Mouse (Mus musculus): ENCODE measurements around the gene Cd33. TPM values are rescaled to one million over a fixed set of nuclear protein-coding genes. Genes with fewer than 3 reads are reported as not detected.

The Cd33 gene
- polyA plus RNA-seq, 1 experiment from 2014 or later = 1.1 TPM

GRCm38 (mm10) chr7:43562006-43562633 lies 17.9 kb upstream of the Cd33 start, which contains the start of gene Zfp658:
TSS of gene Zfp658 (plus strand) at chr7:43562256.
- peak within 1 kb of the TSS; percentile 3 to 62 for H3K27ac ChIP-seq (replicated peaks in 1 of 2; ENCODE audit: control insufficient read depth in 1 of 2, insufficient read depth in 1 of 2, low read depth in 2 of 2, low read length in 2 of 2)
- no peaks in the 10 kb centered on the region for H3K36me3 ChIP-seq (ENCODE audit: control insufficient read depth, insufficient read depth, low read length)
- ATAC-seq (ENCODE audit: insufficient number of reproducible peaks, insufficient read depth, low FRiP score, low read depth) = peak; percentile 77
- peak within 1 kb of the TSS; percentile 84 for H3K4me2 ChIP-seq (ENCODE audit: low read length)
- peaks cover 0 to 7% of the 10 kb centered on the region in 2 experiments; a peak in 2 of 4 replicates for H3K4me1 ChIP-seq (ENCODE audit: control insufficient read depth in 2 of 2, insufficient read depth in 2 of 2, low read length in 2 of 2)
- H3K4me3 ChIP-seq (ENCODE audit: control insufficient read depth in 1 of 2, insufficient read depth in 1 of 2, low read depth in 1 of 2, low read length in 2 of 2) = peak within 1 kb of the TSS; percentile 54 to 64
- H3K9me3 ChIP-seq (ENCODE audit: control insufficient read depth, low read length) = no peaks in the 10 kb centered on the region
- under 1% methylated on average over 27 of the region's 27 CpGs for WGBS
- no peaks in the 10 kb centered on the region for H3K27me3 ChIP-seq (ENCODE audit: control insufficient read depth, insufficient read depth, low read length)
- H3K9ac ChIP-seq (ENCODE audit: low read length) = peak within 1 kb of the TSS; percentile 75

- Histone ChIP-seq H3K9me3 (ENCODE audit: control insufficient read depth, low read length) (no peaks in the 10 kb centered on the region), H3K36me3 (ENCODE audit: control insufficient read depth, insufficient read depth, low read length) (no peaks in the 10 kb centered on the region), H3K27ac (replicated peaks in 1 of 2; ENCODE audit: control insufficient read depth in 1 of 2, insufficient read depth in 1 of 2, low read depth in 2 of 2, low read length in 2 of 2) (no peak overlapping the region), H3K27me3 (ENCODE audit: control insufficient read depth, insufficient read depth, low read length) (no peaks in the 10 kb centered on the region), H3K4me2 (ENCODE audit: low read length) (no peak overlapping the region), H3K4me3 (ENCODE audit: control insufficient read depth in 1 of 2, insufficient read depth in 1 of 2, low read depth in 1 of 2, low read length in 2 of 2) (no peak overlapping the region), H3K4me1 (ENCODE audit: control insufficient read depth in 2 of 2, insufficient read depth in 2 of 2, low read length in 2 of 2) (no peaks in the 10 kb centered on the region), H3K9ac (ENCODE audit: low read length) (no peak overlapping the region)
- 44% methylated on average over 1 of the region's 1 CpGs for WGBS
- ATAC-seq (ENCODE audit: insufficient number of reproducible peaks, insufficient read depth, low FRiP score, low read depth) = no peak
Observed at GRCm38 (mm10) chr7:43556901-43557300, 12.7 kb upstream of the Cd33 start.

- whole genome bisulfite sequencing = 75% methylated on average over 5 of the region's 5 CpGs
- Histone ChIP-seq H3K4me3 (ENCODE audit: control insufficient read depth in 1 of 2, insufficient read depth in 1 of 2, low read depth in 1 of 2, low read length in 2 of 2) (no peak overlapping the region), H3K27ac (replicated peaks in 1 of 2; ENCODE audit: control insufficient read depth in 1 of 2, insufficient read depth in 1 of 2, low read depth in 2 of 2, low read length in 2 of 2) (no peak overlapping the region), H3K4me1 (ENCODE audit: control insufficient read depth in 2 of 2, insufficient read depth in 2 of 2, low read length in 2 of 2) (no peaks in the 10 kb centered on the region), H3K4me2 (ENCODE audit: low read length) (no peak overlapping the region), H3K36me3 (ENCODE audit: control insufficient read depth, insufficient read depth, low read length) (no peaks in the 10 kb centered on the region), H3K9me3 (ENCODE audit: control insufficient read depth, low read length) (no peaks in the 10 kb centered on the region), H3K27me3 (ENCODE audit: control insufficient read depth, insufficient read depth, low read length) (no peaks in the 10 kb centered on the region), H3K9ac (ENCODE audit: low read length) (no peak overlapping the region)
- ATAC-seq (ENCODE audit: insufficient number of reproducible peaks, insufficient read depth, low FRiP score, low read depth) = no peak
Observed at GRCm38 (mm10) chr7:43555351-43555750, 11.1 kb upstream of the Cd33 start.

GRCm38 (mm10) chr7:43554550-43554949 lies 10.3 kb upstream of the Cd33 start:
- Histone ChIP-seq H3K9me3 (ENCODE audit: control insufficient read depth, low read length) (no peaks in the 10 kb centered on the region), H3K4me2 (ENCODE audit: low read length) (no peak overlapping the region), H3K27ac (replicated peaks in 1 of 2; ENCODE audit: control insufficient read depth in 1 of 2, insufficient read depth in 1 of 2, low read depth in 2 of 2, low read length in 2 of 2) (no peak overlapping the region), H3K4me3 (ENCODE audit: control insufficient read depth in 1 of 2, insufficient read depth in 1 of 2, low read depth in 1 of 2, low read length in 2 of 2) (no peak overlapping the region), H3K9ac (ENCODE audit: low read length) (no peak overlapping the region), H3K4me1 (ENCODE audit: control insufficient read depth in 2 of 2, insufficient read depth in 2 of 2, low read length in 2 of 2) (no peaks in the 10 kb centered on the region), H3K36me3 (ENCODE audit: control insufficient read depth, insufficient read depth, low read length) (no peaks in the 10 kb centered on the region), H3K27me3 (ENCODE audit: control insufficient read depth, insufficient read depth, low read length) (no peaks in the 10 kb centered on the region)
- 24% methylated on average over 3 of the region's 3 CpGs for WGBS
- ATAC-seq (ENCODE audit: insufficient number of reproducible peaks, insufficient read depth, low FRiP score, low read depth) = no peak

- ATAC-seq (ENCODE audit: insufficient number of reproducible peaks, insufficient read depth, low FRiP score, low read depth) = no peak
- H3K27ac ChIP-seq (replicated peaks in 1 of 2; ENCODE audit: control insufficient read depth in 1 of 2, insufficient read depth in 1 of 2, low read depth in 2 of 2, low read length in 2 of 2) = no peak overlapping the region
- H3K4me3 ChIP-seq (ENCODE audit: control insufficient read depth in 1 of 2, insufficient read depth in 1 of 2, low read depth in 1 of 2, low read length in 2 of 2) = no peak overlapping the region
Observed at GRCm38 (mm10) chr7:43553153-43553552, 8.9 kb upstream of the Cd33 start.

GRCm38 (mm10) chr7:43548206-43548605 lies 4.0 kb upstream of the Cd33 start:
- 67% methylated on average over 4 of the region's 4 CpGs for WGBS
- no peak for ATAC-seq (ENCODE audit: insufficient number of reproducible peaks, insufficient read depth, low FRiP score, low read depth)
- Histone ChIP-seq H3K27me3 (ENCODE audit: control insufficient read depth, insufficient read depth, low read length) (no peaks in the 10 kb centered on the region), H3K36me3 (ENCODE audit: control insufficient read depth, insufficient read depth, low read length) (no peaks in the 10 kb centered on the region), H3K4me2 (ENCODE audit: low read length) (no peak overlapping the region), H3K4me3 (ENCODE audit: control insufficient read depth in 1 of 2, insufficient read depth in 1 of 2, low read depth in 1 of 2, low read length in 2 of 2) (no peak overlapping the region), H3K9me3 (ENCODE audit: control insufficient read depth, low read length) (no peaks in the 10 kb centered on the region), H3K4me1 (ENCODE audit: control insufficient read depth in 2 of 2, insufficient read depth in 2 of 2, low read length in 2 of 2) (no peaks in the 10 kb centered on the region), H3K27ac (replicated peaks in 1 of 2; ENCODE audit: control insufficient read depth in 1 of 2, insufficient read depth in 1 of 2, low read depth in 2 of 2, low read length in 2 of 2) (no peak overlapping the region), H3K9ac (ENCODE audit: low read length) (no peak overlapping the region)

More at GRCm38 (mm10) chr7:43553153-43553552, 8.9 kb upstream of the Cd33 start:
- Histone ChIP-seq H3K9ac (ENCODE audit: low read length) (no peak overlapping the region), H3K27me3 (ENCODE audit: control insufficient read depth, insufficient read depth, low read length) (no peaks in the 10 kb centered on the region), H3K36me3 (ENCODE audit: control insufficient read depth, insufficient read depth, low read length) (no peaks in the 10 kb centered on the region), H3K4me1 (ENCODE audit: control insufficient read depth in 2 of 2, insufficient read depth in 2 of 2, low read length in 2 of 2) (no peaks in the 10 kb centered on the region), H3K4me2 (ENCODE audit: low read length) (no peak overlapping the region), H3K9me3 (ENCODE audit: control insufficient read depth, low read length) (no peaks in the 10 kb centered on the region)
- WGBS = 80% methylated on average over 4 of the region's 4 CpGs

- 26% methylated on average over 5 of the region's 5 CpGs for WGBS
Observed at GRCm38 (mm10) chr7:43547666-43548065, 3.4 kb upstream of the Cd33 start.

More at GRCm38 (mm10) chr7:43547666-43548065, 3.4 kb upstream of the Cd33 start:
- no peak for ATAC-seq (ENCODE audit: insufficient number of reproducible peaks, insufficient read depth, low FRiP score, low read depth)
- H3K4me1 ChIP-seq (ENCODE audit: control insufficient read depth in 2 of 2, insufficient read depth in 2 of 2, low read length in 2 of 2) = no peaks in the 10 kb centered on the region
- H3K36me3 ChIP-seq (ENCODE audit: control insufficient read depth, insufficient read depth, low read length) = no peaks in the 10 kb centered on the region
- no peaks in the 10 kb centered on the region for H3K9me3 ChIP-seq (ENCODE audit: control insufficient read depth, low read length)
- H3K4me2 ChIP-seq (ENCODE audit: low read length) = no peak overlapping the region
- no peak overlapping the region for H3K4me3 ChIP-seq (ENCODE audit: control insufficient read depth in 1 of 2, insufficient read depth in 1 of 2, low read depth in 1 of 2, low read length in 2 of 2)
- H3K9ac ChIP-seq (ENCODE audit: low read length) = no peak overlapping the region
- no peaks in the 10 kb centered on the region for H3K27me3 ChIP-seq (ENCODE audit: control insufficient read depth, insufficient read depth, low read length)
- H3K27ac ChIP-seq (replicated peaks in 1 of 2; ENCODE audit: control insufficient read depth in 1 of 2, insufficient read depth in 1 of 2, low read depth in 2 of 2, low read length in 2 of 2) = no peak overlapping the region

Measured in heart, embryonic 14.5 days (tissue).